In genomic region chr4:47480576-47480975, GRCm38 (mm10) we compare ENCODE assay signal across 22 mouse cellular contexts. TPM values are rescaled to one million over a fixed set of nuclear protein-coding genes. Genes with fewer than 3 reads are reported as not detected.
A peak's percentile ranks its signal among the peaks of the same experiment; 100 is the strongest.
DNase-seq lines count a peak whose midpoint lies in the region; ATAC-seq lines count a peak whose summit lies in the region.
"Had no signal": no experiment of that assay in that cellular context is flagged by ENCODE, and none has a peak within 500 bp of the region (broad histone marks: within the 10 kb centered on the region; RNA-seq: fewer than 3 reads in every experiment).

No protein-coding gene starts in this region.

- intact Hi-C loops in heart, postnatal 14 days (cut with DNase I), result no loop called here

- ATAC-seq in megakaryocyte, adult 5-6 weeks (ENCODE audit: poor library complexity, severe bottlenecking), result no peak
- ATAC-seq: activated CD4-positive, CD25-positive, alpha-beta regulatory T cell, adult 4 months; forebrain, embryonic 13.5 days; forebrain, embryonic 16.5 days; Patski had no signal

- peak; percentile 84 for DNase-seq in heart, adult 11 months
- DNase-seq in heart, postnatal 14 days, result no peak
- DNase-seq in embryonic facial prominence, embryonic 10.5 days (ENCODE audit: low spot score), result peak; percentile 0
- no peak for DNase-seq in Muller cell, postnatal 12 days (ENCODE audit: inconsistent ontology term)
- DNase-seq: adrenal gland, adult 8-10 months; adrenal gland, postnatal 14 days; adrenal gland, postnatal 36 days; cerebellum, adult 11-12 months; cerebellum, adult 2 months; cerebellum, adult 9-10 months; cerebellum, postnatal 10 days; cerebellum, postnatal 25 days had no signal

- peak overlapping the region; percentile 23 for H3K4me3 ChIP-seq in megakaryocyte, embryonic 14.5 days (replicated peaks)
- H3K4me3 ChIP-seq in embryonic facial prominence, embryonic 10.5 days, result no peak overlapping the region
- H3K4me3 ChIP-seq: embryonic facial prominence, embryonic 13.5 days; embryonic facial prominence, embryonic 15.5 days; erythroblast, embryonic 14.5 days; forebrain, embryonic 10.5 days; forebrain, embryonic 13.5 days had no signal

- H3K36me3 ChIP-seq in megakaryocyte, embryonic 14.5 days (replicated peaks; ENCODE audit: low read length), result peaks cover 83% of the 10 kb centered on the region
- H3K36me3 ChIP-seq in embryonic facial prominence, embryonic 10.5 days (replicated peaks), result peaks cover 84% of the 10 kb centered on the region

- 94% methylated on average over 9 of the region's 9 CpGs for WGBS in embryonic facial prominence, embryonic 10.5 days

- no peak overlapping the region for H3K27ac ChIP-seq in embryonic facial prominence, embryonic 10.5 days (replicated peaks)
- H3K27ac ChIP-seq: embryonic facial prominence, embryonic 13.5 days; embryonic facial prominence, embryonic 15.5 days; forebrain, embryonic 10.5 days; forebrain, embryonic 13.5 days had no signal

- peaks cover 40% of the 10 kb centered on the region for H3K4me1 ChIP-seq in megakaryocyte, embryonic 14.5 days
- peaks cover 7% of the 10 kb centered on the region for H3K4me1 ChIP-seq in embryonic facial prominence, embryonic 10.5 days

- H3K27me3 ChIP-seq in megakaryocyte, embryonic 14.5 days (replicated peaks), result no peaks in the 10 kb centered on the region
- no peaks in the 10 kb centered on the region for H3K27me3 ChIP-seq in embryonic facial prominence, embryonic 10.5 days (replicated peaks; ENCODE audit: low read depth, poor library complexity, severe bottlenecking)
- H3K27me3 ChIP-seq: embryonic facial prominence, embryonic 13.5 days; embryonic facial prominence, embryonic 15.5 days; forebrain, embryonic 13.5 days; Patski had no signal

- H3K9me3 ChIP-seq in megakaryocyte, embryonic 14.5 days, result no peaks in the 10 kb centered on the region
- H3K9me3 ChIP-seq in embryonic facial prominence, embryonic 10.5 days, result no peaks in the 10 kb centered on the region
- H3K9me3 ChIP-seq: embryonic facial prominence, embryonic 13.5 days; embryonic facial prominence, embryonic 15.5 days; forebrain, embryonic 10.5 days; forebrain, embryonic 13.5 days had no signal

RNA-seq across cellular contexts. Expression of gene Sec61b, which starts 6.1 kb away (rescaled TPM):
- total RNA-seq in heart, postnatal 14 days (2021), result 10 to 100 TPM; 26.6 to 27.8 TPM
- polyA plus RNA-seq in megakaryocyte, embryonic 14.5 days (2012; ENCODE audit: insufficient read depth, low replicate concordance), result 360 and 636 TPM in 2 replicates
- total RNA-seq in megakaryocyte, adult 5-6 weeks (2015), result 382 and 449 TPM in 2 replicates
- total RNA-seq in megakaryocyte, adult 5-6 weeks (2017), result 285 and 302 TPM in 2 replicates
- polyA plus RNA-seq in embryonic facial prominence, embryonic 10.5 days (2016; fragmentation: Nextera tagmentation; extraction: Ambion mirVana), result 377 and 391 TPM in 2 replicates

RNA-seq across cellular contexts. Expression of gene Alg2, which starts 6.4 kb away (rescaled TPM):
- total RNA-seq in heart, postnatal 14 days (2021), result 1 to 10 TPM; 8.7 to 9.1 TPM
- polyA plus RNA-seq in megakaryocyte, embryonic 14.5 days (2012; ENCODE audit: insufficient read depth, low replicate concordance), result 0.54 and 7.1 TPM in 2 replicates
- 11.5 and 19.1 TPM in 2 replicates for total RNA-seq in megakaryocyte, adult 5-6 weeks (2015)
- total RNA-seq in megakaryocyte, adult 5-6 weeks (2017), result 7.9 and 10.8 TPM in 2 replicates
- polyA plus RNA-seq in embryonic facial prominence, embryonic 10.5 days (2016; fragmentation: Nextera tagmentation; extraction: Ambion mirVana), result 83.3 TPM in 2 replicates

Comparison
In these comparisons a context has a peak if more than half of its experiments do, and no peak if none do; other contexts are left out.
1. DNase-seq: peak in heart, adult 11 months (single experiment) and embryonic facial prominence, embryonic 10.5 days (single experiment); none in heart, postnatal 14 days (0 of 2) and Muller cell, postnatal 12 days (single experiment).
2. RNA of gene Sec61b, which starts 6.1 kb away (total RNA-seq): 285 to 449 TPM in megakaryocyte, adult 5-6 weeks; 26.6 to 27.8 TPM in heart, postnatal 14 days; every median in the first group is over 4 times any median in the second.